Mouse (Mus musculus): Measurements from ENCODE around the gene Muc15.

Muc15 gene

DNA sequence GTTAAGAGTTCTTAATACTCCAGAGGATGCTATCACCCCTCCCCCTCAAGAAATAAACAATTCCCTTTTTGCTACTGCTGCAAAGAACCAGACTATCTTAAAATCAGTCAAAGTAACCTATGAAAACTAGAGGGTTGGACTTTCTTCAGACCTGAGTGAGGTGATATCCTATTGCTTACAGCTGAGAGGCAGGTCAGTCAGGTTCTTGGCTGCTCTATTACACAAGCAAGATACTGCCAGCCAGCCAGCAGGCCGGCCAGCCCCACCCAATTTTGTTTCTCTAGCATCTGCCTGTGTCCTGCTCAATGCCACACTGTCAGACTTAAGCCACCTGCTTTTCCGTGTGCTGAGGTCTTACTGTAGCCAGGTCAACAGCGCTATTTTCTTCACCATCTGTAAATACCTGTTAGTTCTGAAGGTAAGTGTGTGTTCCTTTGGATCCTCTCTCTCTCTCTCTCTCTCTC is at the start of gene Muc15:
Gene Muc15 (plus strand): TSS at position 51 of the 464 bp plus-strand sequence.
- no peak for DNase-seq (ENCODE audit: low read depth)

DNA sequence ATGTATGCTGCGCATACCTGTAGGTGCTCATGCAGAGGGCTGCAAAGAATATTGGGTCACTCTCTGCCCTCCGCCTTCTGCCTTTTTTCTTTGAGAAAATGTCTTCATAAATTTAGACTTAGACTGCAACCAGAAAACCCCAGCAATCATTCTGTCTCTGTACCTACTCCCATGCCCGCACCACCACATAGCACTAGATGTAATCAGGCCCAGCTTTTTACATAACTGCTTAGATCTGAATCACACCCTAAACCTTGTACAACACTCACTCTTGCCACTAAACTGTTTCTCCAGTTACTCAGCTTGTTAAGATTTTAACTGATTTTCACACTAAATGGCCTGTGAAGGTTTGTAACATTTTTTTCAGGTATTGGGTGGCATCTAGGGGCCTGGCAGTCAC is 11.7 kb upstream of the Muc15 start:
- DNase-seq (ENCODE audit: low read depth): no peak

DNA sequence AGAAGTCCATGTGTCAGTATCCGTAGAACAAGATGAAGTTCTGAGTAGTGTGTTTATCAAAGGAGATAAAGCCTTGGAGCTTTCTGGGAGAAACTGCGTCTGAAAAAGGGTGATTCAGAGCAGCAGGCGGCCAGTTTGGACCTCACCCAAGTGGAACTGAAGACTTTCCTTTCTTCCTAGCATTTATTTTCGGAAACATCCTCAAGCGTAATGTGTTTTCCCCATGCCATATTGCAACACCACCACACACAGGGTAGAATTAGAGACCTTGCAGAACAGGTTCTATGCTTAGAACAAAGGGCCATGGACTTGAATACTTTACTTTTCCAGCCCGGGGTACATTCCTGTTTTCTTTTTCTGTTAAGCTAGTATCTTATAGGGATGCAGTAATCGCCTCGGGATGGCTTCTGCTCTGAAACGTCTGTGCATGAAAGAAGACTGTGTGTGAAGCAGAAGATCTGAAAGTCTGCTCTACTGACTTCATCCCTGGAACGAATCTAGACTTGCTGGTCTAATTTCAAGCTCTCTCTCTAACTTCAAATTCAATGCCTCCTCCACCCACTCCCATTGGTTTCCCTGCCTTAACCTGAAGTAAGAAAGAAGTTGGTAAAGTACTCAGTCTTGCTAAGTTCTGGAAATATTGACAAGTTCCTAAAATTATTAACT is 11.0 kb upstream of the Muc15 start:
- no peak for DNase-seq (ENCODE audit: low read depth)

GRCm38 (mm10) chr2:110719051-110719450 is 2.1 kb upstream of the Muc15 start:
- DNase-seq (ENCODE audit: low read depth): no peak

- no peak for DNase-seq (ENCODE audit: low read depth)
Observed at GRCm38 (mm10) chr2:110722208-110722607, 1.1 kb downstream of the Muc15 start.

GRCm38 (mm10) chr2:110726106-110726505 is 5.0 kb downstream of the Muc15 start:
- no peak for DNase-seq (ENCODE audit: low read depth)

DNA sequence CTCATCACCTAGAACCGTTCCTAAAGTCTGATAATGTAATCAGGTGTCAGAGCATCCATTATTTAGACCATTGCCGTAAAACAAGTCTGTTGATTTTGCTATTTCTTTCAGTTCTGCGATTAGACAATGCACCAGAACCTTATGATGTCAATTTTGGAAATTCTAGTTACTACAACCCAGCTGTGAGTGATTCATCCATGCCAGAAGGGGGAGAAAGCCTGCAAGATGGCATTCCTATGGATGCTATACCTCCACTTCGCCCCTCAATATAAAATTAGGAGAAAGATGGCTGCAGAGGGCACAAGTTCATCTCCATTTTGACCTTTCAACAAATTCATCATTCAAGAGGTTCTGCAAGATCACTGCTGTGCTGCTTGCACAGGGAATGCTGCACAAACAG is 16.1 kb downstream of the Muc15 start:
- DNase-seq (ENCODE audit: low read depth): no peak

DNA sequence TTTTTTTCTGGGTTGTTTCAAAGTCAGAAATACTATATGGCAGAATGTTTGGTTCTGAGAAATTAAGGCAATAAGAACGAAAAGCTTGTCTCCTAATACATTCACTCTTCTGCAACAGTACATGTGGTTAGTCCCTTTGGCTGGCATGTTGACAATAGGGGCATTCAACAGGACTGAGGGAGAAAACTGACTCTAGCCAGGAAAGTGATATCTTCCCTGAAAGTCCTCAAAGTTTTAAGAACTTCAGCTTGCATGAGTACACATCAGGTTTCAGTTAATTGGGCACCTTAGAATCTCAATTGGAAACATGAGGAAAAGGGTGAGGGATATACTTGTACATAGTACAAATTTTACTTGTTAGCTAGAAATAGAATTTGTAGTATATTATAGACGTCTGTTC is 16.8 kb downstream of the Muc15 start:
- DNase-seq (ENCODE audit: low read depth): no peak

- DNase-seq (ENCODE audit: low read depth): no peak
Observed at GRCm38 (mm10) chr2:110739781-110740180, 18.6 kb downstream of the Muc15 start.

- DNase-seq (ENCODE audit: low read depth): no peak
Observed at GRCm38 (mm10) chr2:110740493-110740892, 19.4 kb downstream of the Muc15 start.

- no peak for DNase-seq (ENCODE audit: low read depth)
Observed at GRCm38 (mm10) chr2:110757556-110757955, 36.4 kb downstream of the Muc15 start.

DNA sequence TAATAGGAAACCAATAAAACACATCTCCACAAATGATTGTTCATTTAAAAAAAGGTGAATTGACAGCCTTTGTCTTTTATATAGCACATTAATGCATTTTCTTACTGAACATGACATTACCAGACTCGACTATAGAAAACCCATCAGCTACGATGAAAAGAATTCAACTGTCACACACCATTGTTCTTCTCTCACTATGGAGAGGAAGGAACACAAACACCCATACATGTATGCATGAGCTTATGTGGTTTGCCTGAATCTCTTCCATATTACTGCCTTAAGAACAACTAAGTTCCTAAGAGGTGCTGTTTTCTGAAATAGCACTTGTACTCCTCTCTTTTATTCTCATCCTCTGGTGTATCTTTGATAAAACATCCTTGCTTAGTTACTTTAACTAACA is 38.3 kb downstream of the Muc15 start:
- DNase-seq (ENCODE audit: low read depth): no peak

DNA sequence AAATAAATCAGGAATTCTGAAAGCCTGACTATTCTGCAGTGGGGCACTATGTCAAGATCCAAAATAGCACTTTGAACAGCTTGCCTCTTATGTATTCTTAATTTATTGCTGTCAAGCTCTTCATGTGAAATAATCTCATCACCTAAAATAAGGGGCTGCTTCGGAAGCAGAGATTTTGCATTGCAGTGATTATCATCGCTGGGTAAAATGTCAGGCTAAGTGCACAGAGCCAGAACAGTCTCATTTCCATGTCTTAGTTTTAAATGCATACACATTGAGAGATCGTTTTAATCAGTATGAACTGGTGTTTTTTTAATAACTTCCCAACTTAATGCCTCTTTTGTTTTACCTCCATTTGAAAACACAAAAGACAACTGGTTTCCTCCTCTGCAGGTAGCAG is 66.3 kb downstream of the Muc15 start:
- no peak for DNase-seq (ENCODE audit: low read depth)
